Mouse (Mus musculus): ENCODE measurements around the gene Mroh2a. TPM values are rescaled to one million over a fixed set of nuclear protein-coding genes. Genes with fewer than 3 reads are reported as not detected.
"Not testable (repeated sequence)": the region's sequence is repeated elsewhere in the genome, so short reads cannot be mapped to it uniquely, and the experiment has no call there.

The Mroh2a gene
- polyA plus RNA-seq, 1 experiment from 2014 or later, result 1.9 TPM

DNA sequence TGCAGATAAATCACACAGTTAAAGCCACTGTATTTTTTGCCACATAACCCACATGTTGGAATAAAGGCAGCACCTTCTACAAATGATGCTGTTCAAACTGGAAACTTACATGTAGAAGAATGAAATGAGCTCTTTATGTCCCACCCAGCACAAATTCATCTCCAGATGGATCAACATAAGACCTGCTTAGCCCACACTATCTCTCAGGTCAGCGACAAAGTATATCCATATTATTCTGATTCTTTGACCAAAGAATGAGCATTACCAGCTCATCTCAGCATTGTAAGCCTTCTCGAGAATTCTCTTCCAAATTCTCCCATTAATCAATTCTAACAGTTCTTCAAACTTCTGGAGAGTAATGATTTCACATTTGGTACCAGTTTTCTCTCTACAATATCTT, 4.6 kb upstream of the Mroh2a start:
- Histone ChIP-seq H3K36me3 (ENCODE audit: control insufficient read depth, insufficient read depth, low read length) (no peaks in the 10 kb centered on the region), H3K27me3 (ENCODE audit: control insufficient read depth, insufficient read depth, low read length) (no peaks in the 10 kb centered on the region), H3K4me1 (ENCODE audit: control insufficient read depth, insufficient read depth, low read length) (no peaks in the 10 kb centered on the region), H3K9me3 (ENCODE audit: control insufficient read depth, low read length) (peaks cover 25% of the 10 kb centered on the region), H3K4me3 (ENCODE audit: low read depth, low read length) (no peak overlapping the region), H3K27ac (replicated peaks; ENCODE audit: low read depth, low read length) (no peak overlapping the region), H3K9ac (ENCODE audit: low read length) (no peak overlapping the region), H3K4me2 (ENCODE audit: low read depth, severe bottlenecking) (no peak overlapping the region)
- ATAC-seq (ENCODE audit: insufficient number of reproducible peaks, low FRiP score, low TSS enrichment, low read depth) (no peak), DNase-seq (ENCODE audit: low spot score) (no peak)
- WGBS, result 57% methylated on average over 2 of the region's 2 CpGs

DNA sequence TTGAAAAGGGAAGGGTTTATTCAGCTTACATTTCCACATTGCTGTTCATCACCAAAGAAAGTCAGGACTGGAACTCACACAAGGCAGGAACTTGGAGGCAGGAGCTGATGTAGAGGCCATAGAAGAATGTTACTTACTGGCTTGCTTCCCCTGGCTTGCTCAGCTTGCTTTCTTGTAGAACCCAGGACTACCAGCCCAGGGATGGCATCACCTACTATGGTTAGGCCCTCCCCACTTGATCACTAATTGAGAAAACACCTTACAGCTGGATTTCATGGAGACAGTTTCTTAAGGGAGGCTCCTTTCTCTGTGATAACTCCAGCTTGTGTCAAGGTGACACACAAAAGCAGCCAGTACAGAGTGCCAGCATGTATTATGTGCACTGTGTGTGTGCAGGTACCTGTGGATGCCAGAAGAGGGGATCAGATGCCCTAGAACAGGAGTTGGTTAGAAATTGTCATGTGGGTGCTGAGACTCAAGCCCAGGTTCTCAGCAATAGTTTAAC, 3.7 kb upstream of the Mroh2a start:
- H3K9ac ChIP-seq (ENCODE audit: low read length); H3K36me3 ChIP-seq (ENCODE audit: control insufficient read depth, insufficient read depth, low read length); H3K27ac ChIP-seq (replicated peaks; ENCODE audit: low read depth, low read length); H3K27me3 ChIP-seq (ENCODE audit: control insufficient read depth, insufficient read depth, low read length); H3K4me2 ChIP-seq (ENCODE audit: low read depth, severe bottlenecking); H3K4me1 ChIP-seq (ENCODE audit: control insufficient read depth, insufficient read depth, low read length); ATAC-seq (ENCODE audit: insufficient number of reproducible peaks, low FRiP score, low TSS enrichment, low read depth); H3K4me3 ChIP-seq (ENCODE audit: low read depth, low read length): not testable (repeated sequence)
- peaks cover 28% of the 10 kb centered on the region for H3K9me3 ChIP-seq (ENCODE audit: control insufficient read depth, low read length)
- DNase-seq (ENCODE audit: low spot score), result peak; percentile 27

DNA sequence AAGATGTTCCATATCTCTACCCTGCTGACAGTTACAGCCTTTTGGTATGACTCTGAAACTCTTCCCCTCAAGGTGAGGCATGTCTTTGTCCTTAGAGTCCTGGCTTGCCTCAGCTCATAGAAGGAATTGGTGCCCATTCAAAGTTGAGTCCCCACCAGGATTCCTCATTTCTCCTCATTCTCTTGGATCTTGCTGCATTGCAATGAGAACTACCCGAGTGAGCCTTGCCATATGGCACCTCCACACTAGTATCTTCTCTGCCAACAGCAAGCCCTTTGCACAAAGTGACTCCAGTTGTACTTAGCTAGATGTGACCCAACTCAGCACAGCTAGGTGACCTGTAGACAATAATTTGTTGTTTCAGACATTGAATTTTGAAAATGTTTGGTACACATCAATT, 3.2 kb upstream of the Mroh2a start:
- Histone ChIP-seq H3K27me3 (ENCODE audit: control insufficient read depth, insufficient read depth, low read length) (no peaks in the 10 kb centered on the region), H3K4me1 (ENCODE audit: control insufficient read depth, insufficient read depth, low read length) (no peaks in the 10 kb centered on the region), H3K4me2 (ENCODE audit: low read depth, severe bottlenecking) (no peak overlapping the region), H3K9ac (ENCODE audit: low read length) (no peak overlapping the region), H3K9me3 (ENCODE audit: control insufficient read depth, low read length) (peaks cover 33% of the 10 kb centered on the region), H3K36me3 (ENCODE audit: control insufficient read depth, insufficient read depth, low read length) (no peaks in the 10 kb centered on the region), H3K27ac (replicated peaks; ENCODE audit: low read depth, low read length) (no peak overlapping the region), H3K4me3 (ENCODE audit: low read depth, low read length) (no peak overlapping the region)
- DNase-seq (ENCODE audit: low spot score), result peak; percentile 38
- ATAC-seq (ENCODE audit: insufficient number of reproducible peaks, low FRiP score, low TSS enrichment, low read depth), result no peak
- WGBS, result 57% methylated on average over 1 of the region's 1 CpGs

DNA sequence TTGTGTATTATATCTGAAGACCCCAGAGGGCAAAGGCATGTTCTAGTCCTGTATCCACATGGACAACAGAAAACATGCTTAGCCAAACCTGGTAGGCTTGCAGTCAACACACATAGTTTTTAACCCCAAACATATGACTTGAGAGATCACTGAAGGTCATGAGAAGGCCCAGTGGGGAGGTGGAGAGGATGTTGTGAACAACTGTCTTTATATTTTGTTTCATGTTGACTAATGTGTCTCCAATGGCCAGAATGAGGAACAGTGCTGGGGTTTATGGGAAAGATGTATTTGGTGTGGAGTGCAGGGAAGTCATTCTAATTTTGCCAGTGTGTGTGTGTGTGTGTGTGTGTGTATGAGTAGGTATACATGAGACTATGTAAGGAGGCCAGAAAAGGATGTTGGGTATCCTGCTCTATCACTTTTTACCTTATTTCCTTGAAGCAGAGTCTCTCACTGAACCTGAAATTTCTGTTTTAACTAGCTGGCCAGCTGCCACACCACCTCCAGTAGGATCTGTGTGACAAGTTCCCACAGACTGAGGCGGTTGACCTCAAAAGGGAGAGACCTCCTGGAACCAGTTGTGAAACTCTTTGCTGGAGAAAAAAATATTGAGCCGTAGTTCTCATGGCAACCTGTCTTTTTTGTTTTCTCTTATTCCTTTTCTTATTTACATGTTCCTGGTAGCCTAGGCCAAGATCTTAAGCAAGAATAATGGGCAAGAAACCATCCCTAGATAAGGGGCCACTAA, 2.6 kb upstream of the Mroh2a start:
- ATAC-seq (ENCODE audit: insufficient number of reproducible peaks, low FRiP score, low TSS enrichment, low read depth), result no peak
- H3K27ac ChIP-seq (replicated peaks; ENCODE audit: low read depth, low read length), result no peak overlapping the region
- H3K9me3 ChIP-seq (ENCODE audit: control insufficient read depth, low read length), result peaks cover 38% of the 10 kb centered on the region
- no peak overlapping the region for H3K9ac ChIP-seq (ENCODE audit: low read length)
- WGBS, result 76% methylated on average over 2 of the region's 2 CpGs
- no peaks in the 10 kb centered on the region for H3K27me3 ChIP-seq (ENCODE audit: control insufficient read depth, insufficient read depth, low read length)
- no peaks in the 10 kb centered on the region for H3K4me1 ChIP-seq (ENCODE audit: control insufficient read depth, insufficient read depth, low read length)
- H3K4me2 ChIP-seq (ENCODE audit: low read depth, severe bottlenecking), result no peak overlapping the region
- DNase-seq (ENCODE audit: low spot score), result peak; percentile 28
- no peak overlapping the region for H3K4me3 ChIP-seq (ENCODE audit: low read depth, low read length)
- no peaks in the 10 kb centered on the region for H3K36me3 ChIP-seq (ENCODE audit: control insufficient read depth, insufficient read depth, low read length)

DNA sequence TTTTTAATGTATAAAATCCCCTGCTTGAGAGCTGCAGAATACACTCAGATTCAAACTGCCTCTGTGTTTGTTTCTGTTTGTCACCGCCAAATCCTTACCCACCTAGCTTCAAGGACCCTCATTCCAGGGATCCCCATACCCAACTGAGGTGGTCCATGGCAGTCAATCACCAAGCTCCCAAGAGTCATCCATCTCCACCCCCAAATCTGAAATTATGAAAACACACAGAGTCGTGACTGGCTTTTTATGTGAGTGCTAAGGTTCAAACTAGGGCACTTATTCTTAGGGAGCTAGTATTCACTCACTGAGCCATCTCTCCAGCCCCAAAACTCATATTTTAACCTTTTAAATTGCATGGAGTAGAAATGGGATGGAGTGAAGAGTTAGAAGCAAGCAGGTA, 1.5 kb upstream of the Mroh2a start:
- not testable (repeated sequence) for H3K27me3 ChIP-seq (ENCODE audit: control insufficient read depth, insufficient read depth, low read length); H3K4me2 ChIP-seq (ENCODE audit: low read depth, severe bottlenecking); DNase-seq (ENCODE audit: low spot score); H3K36me3 ChIP-seq (ENCODE audit: control insufficient read depth, insufficient read depth, low read length); H3K4me1 ChIP-seq (ENCODE audit: control insufficient read depth, insufficient read depth, low read length); ATAC-seq (ENCODE audit: insufficient number of reproducible peaks, low FRiP score, low TSS enrichment, low read depth); H3K4me3 ChIP-seq (ENCODE audit: low read depth, low read length); H3K27ac ChIP-seq (replicated peaks; ENCODE audit: low read depth, low read length); H3K9ac ChIP-seq (ENCODE audit: low read length)
- peaks cover 48% of the 10 kb centered on the region for H3K9me3 ChIP-seq (ENCODE audit: control insufficient read depth, low read length)
- 43% methylated on average over 2 of the region's 2 CpGs for WGBS

DNA sequence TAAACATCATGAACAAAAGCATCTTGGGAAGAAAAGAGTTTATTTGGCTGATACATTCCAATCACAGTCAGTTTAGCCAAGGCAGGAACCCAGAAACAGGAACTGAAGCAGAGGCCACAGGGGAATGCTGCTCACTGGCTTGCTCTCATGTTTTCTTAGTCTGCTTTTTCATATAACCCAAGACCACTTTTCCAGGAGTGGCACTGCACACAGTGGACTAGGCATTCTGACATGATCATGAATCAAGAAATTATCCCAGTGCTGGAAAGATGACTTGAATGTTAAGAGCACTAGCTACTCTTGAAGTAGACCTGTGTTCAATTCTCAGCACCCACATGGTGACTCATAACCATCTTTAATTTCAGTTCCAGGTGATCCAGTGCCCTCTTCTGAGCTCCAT, 1.0 kb upstream of the Mroh2a start:
- DNase-seq (ENCODE audit: low spot score) (peak; percentile 26), ATAC-seq (ENCODE audit: insufficient number of reproducible peaks, low FRiP score, low TSS enrichment, low read depth) (no peak)
- Histone ChIP-seq H3K4me2 (ENCODE audit: low read depth, severe bottlenecking) (no peak overlapping the region), H3K9ac (ENCODE audit: low read length) (no peak overlapping the region), H3K4me1 (ENCODE audit: control insufficient read depth, insufficient read depth, low read length) (no peaks in the 10 kb centered on the region), H3K9me3 (ENCODE audit: control insufficient read depth, low read length) (peaks cover 53% of the 10 kb centered on the region), H3K27ac (replicated peaks; ENCODE audit: low read depth, low read length) (no peak overlapping the region), H3K4me3 (ENCODE audit: low read depth, low read length) (no peak overlapping the region), H3K27me3 (ENCODE audit: control insufficient read depth, insufficient read depth, low read length) (no peaks in the 10 kb centered on the region), H3K36me3 (ENCODE audit: control insufficient read depth, insufficient read depth, low read length) (no peaks in the 10 kb centered on the region)

DNA sequence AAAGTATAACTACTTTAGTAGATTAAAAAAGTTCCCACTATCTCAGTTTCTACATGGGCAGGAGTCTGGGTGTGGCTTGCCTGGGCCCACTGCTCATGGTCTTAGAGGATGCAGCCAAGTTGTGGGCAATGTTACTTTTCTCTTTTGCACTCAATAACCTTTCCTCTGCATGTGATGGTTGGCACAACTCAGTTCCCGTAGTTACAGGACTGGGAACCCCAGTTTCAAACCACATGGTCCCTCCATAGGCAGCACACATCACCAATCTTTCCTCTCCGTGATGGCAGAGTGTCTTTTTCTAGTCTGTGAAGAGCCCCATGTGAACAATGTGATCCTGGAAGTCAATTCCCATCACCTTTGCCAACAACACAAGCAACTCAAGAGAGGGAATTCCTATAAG, 696 bp downstream of the Mroh2a start:
- Histone ChIP-seq H3K9me3 (ENCODE audit: control insufficient read depth, low read length) (peaks cover 68% of the 10 kb centered on the region), H3K27ac (replicated peaks; ENCODE audit: low read depth, low read length) (no peak overlapping the region), H3K36me3 (ENCODE audit: control insufficient read depth, insufficient read depth, low read length) (no peaks in the 10 kb centered on the region; the same call in 1 of the 2 replicates), H3K4me2 (ENCODE audit: low read depth, severe bottlenecking) (no peak overlapping the region), H3K4me1 (ENCODE audit: control insufficient read depth, insufficient read depth, low read length) (no peaks in the 10 kb centered on the region), H3K27me3 (ENCODE audit: control insufficient read depth, insufficient read depth, low read length) (no peaks in the 10 kb centered on the region), H3K9ac (ENCODE audit: low read length) (no peak overlapping the region), H3K4me3 (ENCODE audit: low read depth, low read length) (no peak overlapping the region)
- ATAC-seq (ENCODE audit: insufficient number of reproducible peaks, low FRiP score, low TSS enrichment, low read depth), result no peak
- DNase-seq (ENCODE audit: low spot score), result no peak
- WGBS, result 66% methylated on average over 2 of the region's 2 CpGs

DNA sequence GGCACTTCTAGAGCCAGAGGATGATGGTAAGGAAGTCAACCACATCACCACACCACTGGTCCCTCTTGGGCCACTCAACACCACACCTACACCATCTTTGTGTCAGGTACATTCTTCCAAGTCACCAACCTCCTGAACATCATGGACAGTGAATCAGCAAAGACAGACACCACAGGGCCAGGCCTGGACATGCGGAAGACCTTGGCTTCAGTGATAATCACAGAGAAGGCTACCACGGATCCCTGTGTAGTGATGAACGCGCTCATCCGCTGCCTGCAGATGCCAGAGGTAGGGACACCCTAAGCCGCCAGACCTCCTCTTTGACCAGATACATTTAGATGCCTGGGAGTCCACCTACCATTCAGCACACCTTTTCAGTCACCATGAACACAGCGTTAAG, 1.3 kb downstream of the Mroh2a start:
- WGBS, result 71% methylated on average over 7 of the region's 7 CpGs
- Histone ChIP-seq H3K4me1 (ENCODE audit: control insufficient read depth, insufficient read depth, low read length) (no peaks in the 10 kb centered on the region), H3K9me3 (ENCODE audit: control insufficient read depth, low read length) (peaks cover 75% of the 10 kb centered on the region), H3K4me3 (ENCODE audit: low read depth, low read length) (no peak overlapping the region), H3K36me3 (ENCODE audit: control insufficient read depth, insufficient read depth, low read length) (no peaks in the 10 kb centered on the region; the same call in 1 of the 2 replicates), H3K27me3 (ENCODE audit: control insufficient read depth, insufficient read depth, low read length) (no peaks in the 10 kb centered on the region), H3K27ac (replicated peaks; ENCODE audit: low read depth, low read length) (no peak overlapping the region), H3K9ac (ENCODE audit: low read length) (no peak overlapping the region), H3K4me2 (ENCODE audit: low read depth, severe bottlenecking) (no peak overlapping the region)
- no peak for ATAC-seq (ENCODE audit: insufficient number of reproducible peaks, low FRiP score, low TSS enrichment, low read depth)
- DNase-seq (ENCODE audit: low spot score), result no peak

DNA sequence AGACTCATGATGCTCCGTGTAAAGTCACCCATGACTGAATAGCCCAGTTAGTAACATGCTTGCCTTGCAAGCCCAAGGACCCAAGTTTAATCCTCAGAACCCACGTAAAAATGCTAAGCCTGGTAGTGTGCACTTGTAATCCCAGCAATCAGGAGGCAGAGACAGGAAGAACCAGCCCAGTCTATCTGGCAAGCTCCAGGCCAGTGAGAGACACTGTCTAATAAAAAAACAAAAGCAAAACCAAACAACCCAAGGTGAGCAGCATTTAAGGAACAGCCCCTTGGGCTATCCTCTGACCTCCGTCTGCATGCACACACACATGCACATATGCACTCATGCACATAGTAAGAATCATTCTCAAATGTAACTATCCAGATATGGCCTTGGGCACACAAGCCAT, 2.8 kb downstream of the Mroh2a start:
- Histone ChIP-seq H3K4me3 (ENCODE audit: low read depth, low read length) (no peak overlapping the region), H3K27me3 (ENCODE audit: control insufficient read depth, insufficient read depth, low read length) (no peaks in the 10 kb centered on the region), H3K27ac (replicated peaks; ENCODE audit: low read depth, low read length) (no peak overlapping the region), H3K36me3 (ENCODE audit: control insufficient read depth, insufficient read depth, low read length) (no peaks in the 10 kb centered on the region; the same call in 1 of the 2 replicates), H3K4me1 (ENCODE audit: control insufficient read depth, insufficient read depth, low read length) (no peaks in the 10 kb centered on the region), H3K4me2 (ENCODE audit: low read depth, severe bottlenecking) (no peak overlapping the region), H3K9me3 (ENCODE audit: control insufficient read depth, low read length) (peaks cover 89% of the 10 kb centered on the region), H3K9ac (ENCODE audit: low read length) (no peak overlapping the region)
- no peak for DNase-seq (ENCODE audit: low spot score)
- ATAC-seq (ENCODE audit: insufficient number of reproducible peaks, low FRiP score, low TSS enrichment, low read depth), result no peak
- 83% methylated on average over 3 of the region's 3 CpGs for WGBS

All from limb, embryonic 11.5 days (tissue).